Mouse (Mus musculus) erythroblast, embryonic 14.5 days (primary cell): ENCODE results near the gene Tm4sf5.

Experiments used
- GATA1 ChIP-seq: IDR thresholded peaks from 2 replicates; pipeline ENCODE4 v1.6.1; 2012; ENCODE audit warnings: low read length, inconsistent platforms, mixed read lengths
- TAL1 ChIP-seq: IDR thresholded peaks from 3 replicates; pipeline ENCODE4 v1.6.1; 2012; ENCODE audit warnings: low read length, inconsistent platforms, mixed read lengths

DNA sequence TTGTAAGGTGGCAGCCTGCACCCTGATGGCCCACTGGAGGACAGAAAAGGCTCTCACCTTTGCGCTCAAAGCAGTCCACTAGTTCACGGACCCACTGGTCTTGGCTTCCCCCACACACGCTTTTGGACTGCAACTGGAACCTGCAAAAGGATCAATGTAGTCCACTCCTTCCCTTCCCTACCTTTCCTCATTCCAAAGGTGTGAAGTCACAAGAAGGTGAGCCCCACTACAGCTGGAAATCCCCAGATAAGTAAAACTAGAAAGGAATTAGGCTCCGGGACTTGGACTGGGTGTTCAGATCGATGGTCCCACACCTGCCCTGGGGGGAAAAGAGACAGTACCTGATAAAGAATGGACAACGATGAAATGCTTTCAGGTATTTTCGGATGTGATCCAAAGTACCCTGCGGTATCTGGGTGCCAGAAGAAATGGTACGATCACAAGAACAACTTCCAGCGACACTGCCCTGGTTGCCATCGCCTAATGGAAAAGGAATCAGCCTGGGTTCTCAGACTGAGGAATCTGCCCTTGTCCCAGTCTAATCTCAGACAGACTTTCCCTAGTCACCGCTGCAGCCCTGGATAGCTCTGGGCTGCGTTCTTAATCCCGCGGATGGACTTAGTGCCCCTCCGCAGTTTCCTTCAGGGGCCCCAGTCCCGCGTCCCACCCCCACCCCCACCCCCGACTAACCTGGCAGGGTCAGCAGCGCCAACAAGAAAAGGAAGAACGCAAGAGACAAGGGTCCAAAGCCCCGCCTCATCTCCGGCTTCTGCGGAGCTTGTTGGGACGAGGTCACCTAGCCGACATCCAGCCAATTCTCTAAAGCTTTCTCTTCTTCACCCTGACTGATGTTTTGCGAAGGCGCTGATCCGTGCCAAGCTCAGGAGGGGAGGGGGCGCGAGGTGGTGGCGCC, 46.1 kb upstream of the Tm4sf5 start, which contains the start of gene Zmynd15:
- TF ChIP-seq GATA1 = no peak
- no peak for TF ChIP-seq TAL1
